Mouse (Mus musculus) kidney, adult 2 months (tissue): Measurements from ENCODE around the gene Tox2.

Experiments
- CTCF ChIP-seq: fragments of 200-500 bp; conservative IDR thresholded peaks from 2 replicates; pipeline ENCODE4 v1.5.1; 2011; ENCODE audit warnings: low read depth, mild to moderate bottlenecking, control low read depth, low read length, moderate library complexity, mixed read lengths; ENCODE audit not compliant: insufficient read depth, insufficient read length
- POLR2A ChIP-seq: fragments of 200-500 bp; IDR thresholded peaks from one replicate; pipeline ENCODE4 v1.6.1; 2011; ENCODE audit warnings: low read depth, low read length, control low read depth

DNA sequence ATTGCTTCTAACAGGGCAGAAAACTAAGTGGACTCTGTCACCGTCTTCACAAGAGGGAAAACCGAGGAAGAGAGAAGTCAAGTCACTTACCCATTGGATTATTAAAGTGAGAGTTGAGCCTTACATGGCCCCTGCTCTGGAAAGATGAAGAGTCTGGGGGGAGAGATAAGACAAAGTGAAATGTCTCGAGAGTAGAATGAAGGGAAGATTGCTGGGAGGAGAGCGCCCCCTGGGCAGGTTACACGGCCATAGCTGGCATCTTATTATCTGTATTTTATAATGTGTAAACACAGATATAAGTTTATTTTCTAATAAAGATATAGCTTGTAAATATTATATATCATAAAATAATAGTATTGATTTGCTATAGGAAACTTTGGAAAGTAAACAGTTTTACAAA lies 147.5 kb downstream of the Tox2 start:
- TF ChIP-seq CTCF (peak; percentile 45), POLR2A (no peak)
